ENCODE assay signal across 8 mouse cellular contexts in genomic region chr13:113693383-113693782, GRCm38 (mm10). TPM values are rescaled to one million over a fixed set of nuclear protein-coding genes. Genes with fewer than 3 reads are reported as not detected.
DNase-seq lines count a peak whose midpoint lies in the region; ATAC-seq and TF ChIP-seq lines count a peak whose summit lies in the region.

No protein-coding gene starts in this region.

- peak; percentile 88 for TF ChIP-seq CTCF in lung, postnatal 0 days (IDR thresholded peaks at IDR 0.05)
- TF ChIP-seq CTCF in stomach, postnatal 0 days (IDR thresholded peaks at IDR 0.05; ENCODE audit: low read depth): peak; percentile 91

- H3K4me1 ChIP-seq in heart, embryonic 12.5 days (replicated peaks): 0 out of 2 replicates have a peak, but pooled peaks cover 3% of the 10 kb centered on the region
- no peaks in the 10 kb centered on the region for H3K4me1 ChIP-seq in lung, postnatal 0 days (ENCODE audit: insufficient read depth, low read depth, low read length)
- no peaks in the 10 kb centered on the region for H3K4me1 ChIP-seq in stomach, postnatal 0 days (replicated peaks; ENCODE audit: control insufficient read depth, insufficient read depth)

- DNase-seq in heart, adult 11 months: peak; percentile 86
- DNase-seq in B cell, adult 2 months: peak; percentile 50 to 58
- DNase-seq in adrenal gland, postnatal 10 days: peak; percentile 54
- peak; percentile 29 for DNase-seq in embryo, embryonic 11.5 days (ENCODE audit: low read depth, low spot score)
- peak; percentile 75 for DNase-seq in kidney, adult 9 months
- DNase-seq in lung, postnatal 0 days (ENCODE audit: low spot score): peak; percentile 82
- no peak for DNase-seq in stomach, postnatal 0 days (ENCODE audit: low spot score)

- TF ChIP-seq EP300 in lung, postnatal 0 days (IDR thresholded peaks at IDR 0.05): no peak
- no peak for TF ChIP-seq EP300 in stomach, postnatal 0 days (optimal IDR thresholded peaks at IDR 0.05)

- no peak overlapping the region for H3K27ac ChIP-seq in heart, embryonic 12.5 days (ENCODE audit: poor library complexity, severe bottlenecking)
- H3K27ac ChIP-seq in lung, postnatal 0 days (ENCODE audit: low read length): no peak overlapping the region
- H3K27ac ChIP-seq in stomach, postnatal 0 days (replicated peaks): no peak overlapping the region

- H3K4me2 ChIP-seq in heart, embryonic 12.5 days: no peak overlapping the region
- no peak overlapping the region for H3K4me2 ChIP-seq in lung, postnatal 0 days (replicated peaks; ENCODE audit: low read depth, low read length)
- H3K4me2 ChIP-seq in stomach, postnatal 0 days (replicated peaks; ENCODE audit: low read depth): no peak overlapping the region

- no peak overlapping the region for H3K9ac ChIP-seq in heart, embryonic 12.5 days
- H3K9ac ChIP-seq in lung, postnatal 0 days (replicated peaks; ENCODE audit: low read depth): no peak overlapping the region
- no peak overlapping the region for H3K9ac ChIP-seq in stomach, postnatal 0 days (ENCODE audit: low read length)

- H3K27me3 ChIP-seq in heart, embryonic 12.5 days (replicated peaks): 0 out of 2 replicates have a peak, but pooled peaks cover 3% of the 10 kb centered on the region
- no peaks in the 10 kb centered on the region for H3K27me3 ChIP-seq in lung, postnatal 0 days (replicated peaks; ENCODE audit: insufficient read depth, low read length)
- no peaks in the 10 kb centered on the region for H3K27me3 ChIP-seq in stomach, postnatal 0 days (ENCODE audit: control insufficient read depth, insufficient read depth, low read length)

- no peak for ATAC-seq in heart, embryonic 12.5 days (ENCODE audit: insufficient number of reproducible peaks, low FRiP score)
- ATAC-seq in lung, postnatal 0 days: no peak
- no peak for ATAC-seq in stomach, postnatal 0 days (ENCODE audit: low FRiP score, low TSS enrichment)

- H3K4me3 ChIP-seq in heart, embryonic 12.5 days: no peak overlapping the region
- H3K4me3 ChIP-seq in lung, postnatal 0 days (ENCODE audit: low read depth, low read length): no peak overlapping the region
- no peak overlapping the region for H3K4me3 ChIP-seq in stomach, postnatal 0 days (ENCODE audit: low read depth, low read length)

- no peaks in the 10 kb centered on the region for H3K36me3 ChIP-seq in heart, embryonic 12.5 days
- H3K36me3 ChIP-seq in lung, postnatal 0 days (ENCODE audit: insufficient read depth, low read length): no peaks in the 10 kb centered on the region
- H3K36me3 ChIP-seq in stomach, postnatal 0 days (ENCODE audit: control insufficient read depth, insufficient read depth, low read length): no peaks in the 10 kb centered on the region

- 22% methylated on average over 6 of the region's 6 CpGs for WGBS in heart, embryonic 12.5 days
- WGBS in lung, postnatal 0 days: 20% methylated on average over 6 of the region's 6 CpGs
- 23% methylated on average over 6 of the region's 6 CpGs for WGBS in stomach, postnatal 0 days

- H3K9me3 ChIP-seq in heart, embryonic 12.5 days (replicated peaks): peaks cover 4% of the 10 kb centered on the region; the same call in 1 of the 2 replicates
- H3K9me3 ChIP-seq in lung, postnatal 0 days (ENCODE audit: low read length): no peaks in the 10 kb centered on the region
- no peaks in the 10 kb centered on the region for H3K9me3 ChIP-seq in stomach, postnatal 0 days (ENCODE audit: control insufficient read depth, low read length)

RNA-seq across cellular contexts. Expression of gene Hspb3, which starts 29.9 kb away (rescaled TPM):
- 55.3 and 59.7 TPM in 2 replicates for polyA plus RNA-seq in heart, embryonic 12.5 days (2016; fragmentation: Nextera tagmentation; extraction: Ambion mirVana)
- 1 to 10 TPM; 2.0 to 7.1 TPM for total RNA-seq in adrenal gland, postnatal 10 days (2021)
- 0.62 and 0.96 TPM in 2 replicates for polyA plus RNA-seq in lung, postnatal 0 days (2015; fragmentation: Nextera tagmentation; extraction: Ambion mirVana)
- 0.17 TPM in 1 of 2 replicates, not detected in the other for polyA plus RNA-seq in stomach, postnatal 0 days (2015; fragmentation: Nextera tagmentation; extraction: Ambion mirVana)

Comparison
In these comparisons a context has a peak if more than half of its experiments do, and no peak if none do; other contexts are left out.
1. RNA of gene Hspb3, which starts 29.9 kb away (polyA plus RNA-seq): 55.3 to 59.7 TPM in heart, embryonic 12.5 days; 0.62 to 0.96 TPM in lung, postnatal 0 days and 0.17 TPM in stomach, postnatal 0 days; every median in the first group is over 10 times any median in the second.